Mouse (Mus musculus): ENCODE measurements around the gene Syn3.

Gene Syn3

DNA sequence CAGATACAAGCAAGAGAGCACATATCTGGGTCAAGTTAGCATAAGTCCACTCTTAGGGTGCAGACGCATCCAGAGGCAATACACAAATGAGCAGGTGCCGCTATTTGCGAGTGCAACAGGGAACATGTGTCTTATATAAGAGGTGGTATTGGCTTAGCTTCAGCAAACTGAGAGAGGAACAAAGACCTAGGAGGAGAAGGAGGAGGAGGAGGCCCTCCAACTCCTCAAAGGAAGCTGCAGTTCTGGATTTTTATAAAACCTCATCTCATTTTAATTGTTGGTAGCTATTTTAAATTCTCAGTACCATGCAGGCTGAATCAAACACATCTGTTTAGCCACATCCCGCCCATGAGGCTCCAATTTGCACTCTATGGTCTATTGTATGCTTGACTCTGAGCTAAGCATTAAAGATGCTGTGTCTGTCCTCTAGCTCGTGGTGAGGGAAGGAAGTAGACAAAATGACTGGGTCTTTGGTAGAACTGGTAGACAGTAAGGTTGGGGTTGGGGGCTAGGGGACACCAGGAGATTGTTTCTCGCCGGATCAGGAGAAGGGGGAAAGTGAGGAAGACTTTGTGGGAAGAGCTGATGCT lies 219.0 kb downstream of the Syn3 start:
- DNase-seq (ENCODE audit: low spot score in 2 of 2): no peak

DNA sequence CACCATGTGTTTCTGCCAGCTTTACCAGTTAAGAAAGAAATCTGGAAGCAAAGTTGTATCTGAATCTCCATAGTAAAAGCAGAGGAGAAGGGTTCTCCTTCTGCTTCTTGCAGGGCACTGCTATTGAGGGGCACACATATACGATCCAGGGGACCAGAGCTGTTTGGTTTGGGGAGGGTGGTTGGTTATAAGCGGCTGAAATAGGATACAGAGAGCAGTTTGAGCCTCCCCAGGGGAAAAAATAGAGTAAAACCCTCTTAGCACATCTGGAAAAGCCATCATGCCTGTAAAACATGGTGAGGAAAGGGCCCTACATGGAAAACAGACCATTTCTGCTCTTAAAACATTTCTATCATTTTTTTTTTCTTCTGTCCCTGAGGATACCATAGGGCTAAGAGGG lies 220.2 kb downstream of the Syn3 start:
- DNase-seq (ENCODE audit: low spot score in 2 of 2): no peak

DNA sequence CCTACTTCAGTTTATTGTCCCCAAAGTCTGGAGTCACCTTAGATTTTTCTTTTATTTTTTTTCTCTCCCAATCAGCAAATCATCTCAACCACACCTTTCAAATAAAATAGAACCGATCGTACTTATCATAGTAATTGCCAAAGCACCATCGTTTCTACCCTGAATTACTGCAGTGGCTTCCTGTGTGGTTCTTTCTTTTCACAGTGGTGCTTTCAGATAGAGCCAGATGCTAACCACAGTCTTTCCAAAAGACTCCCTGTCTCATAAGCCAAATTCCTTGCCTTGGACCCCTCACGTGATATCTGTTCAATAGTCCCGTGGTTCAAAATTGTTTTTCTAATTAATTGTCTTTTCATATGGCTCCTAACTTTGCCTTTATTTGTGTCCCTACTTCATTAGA lies 221.4 kb downstream of the Syn3 start:
- no peak for DNase-seq (ENCODE audit: low spot score in 2 of 2)

DNA sequence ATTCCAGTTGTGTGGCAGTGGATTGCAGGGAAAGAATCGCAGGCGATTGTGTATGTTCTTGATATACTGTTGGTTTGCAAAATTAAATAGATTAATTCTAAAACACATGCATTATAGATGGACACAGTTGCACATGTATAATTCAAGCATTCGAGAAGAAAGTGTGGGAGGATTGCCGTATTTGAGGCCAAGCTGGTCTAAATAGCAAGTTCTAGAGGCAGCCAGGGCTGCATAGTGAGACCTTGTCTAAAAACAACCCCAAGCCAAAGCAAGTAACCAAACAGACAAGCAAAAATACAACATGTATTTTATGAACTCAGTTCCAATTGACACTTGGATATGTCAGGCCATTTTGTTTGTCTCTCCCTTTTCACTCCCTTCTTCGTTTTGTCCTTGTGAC lies 223.1 kb downstream of the Syn3 start:
- no peak for DNase-seq (ENCODE audit: low spot score in 2 of 2)

DNA sequence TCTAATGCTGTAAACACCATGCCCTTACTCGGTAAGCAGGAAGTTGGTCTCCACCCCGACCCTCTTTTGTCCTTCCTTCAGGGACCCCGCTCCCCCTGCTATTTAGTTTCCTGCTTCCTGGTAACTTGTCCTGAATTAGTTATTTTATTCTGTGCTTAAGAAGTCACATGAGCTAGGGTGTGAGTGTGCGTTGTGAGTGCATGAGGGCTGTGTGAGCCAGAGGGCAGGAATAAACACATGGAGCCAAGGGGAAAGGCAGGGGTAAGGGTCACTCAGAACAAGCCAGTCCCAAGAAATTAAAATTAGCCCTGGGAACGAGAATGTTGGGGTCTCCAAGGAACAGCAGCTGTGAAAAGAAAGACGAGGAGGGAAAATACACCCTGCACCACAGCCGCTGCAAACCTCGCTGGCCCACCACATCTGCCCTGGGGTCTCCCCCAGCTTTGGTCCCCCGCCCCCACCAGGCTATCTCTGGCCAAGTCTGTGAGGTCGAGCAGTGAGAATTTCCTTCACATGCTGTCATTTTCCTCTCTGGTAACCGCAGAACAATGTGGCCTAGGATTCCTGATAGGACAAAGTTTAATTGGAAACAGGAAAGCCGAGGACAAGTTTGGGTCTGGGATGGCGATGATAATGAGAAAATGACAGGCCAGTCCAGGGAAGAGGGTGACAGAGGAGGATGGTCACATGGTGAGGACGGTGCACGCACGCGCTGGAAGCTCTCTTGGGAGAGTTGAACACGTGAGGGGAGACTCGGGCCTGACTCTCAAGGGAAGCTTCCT lies 225.1 kb downstream of the Syn3 start:
- DNase-seq (ENCODE audit: low spot score in 2 of 2): peak; percentile 83 to 93

DNA sequence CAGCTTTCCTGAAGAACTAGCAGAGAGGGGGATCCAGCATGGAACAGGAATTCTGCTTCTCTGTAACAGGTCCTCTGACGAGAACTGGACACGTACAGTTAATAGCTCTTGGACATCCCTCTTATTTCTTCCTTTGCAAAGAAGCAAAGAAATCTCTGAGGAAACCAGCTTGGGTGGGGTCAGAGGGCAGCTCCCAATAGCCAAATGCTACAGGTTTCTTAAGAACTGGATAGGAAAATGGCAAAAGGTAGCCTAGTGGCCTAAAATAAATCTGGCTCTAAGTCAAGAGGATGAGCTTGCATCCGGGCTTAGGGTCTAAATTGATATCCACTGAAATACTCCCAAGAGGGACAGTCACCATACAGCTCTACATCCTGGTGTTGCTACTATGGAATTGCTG lies 225.9 kb downstream of the Syn3 start:
- peak; percentile 27 to 41 for DNase-seq (ENCODE audit: low spot score in 2 of 2)

DNA sequence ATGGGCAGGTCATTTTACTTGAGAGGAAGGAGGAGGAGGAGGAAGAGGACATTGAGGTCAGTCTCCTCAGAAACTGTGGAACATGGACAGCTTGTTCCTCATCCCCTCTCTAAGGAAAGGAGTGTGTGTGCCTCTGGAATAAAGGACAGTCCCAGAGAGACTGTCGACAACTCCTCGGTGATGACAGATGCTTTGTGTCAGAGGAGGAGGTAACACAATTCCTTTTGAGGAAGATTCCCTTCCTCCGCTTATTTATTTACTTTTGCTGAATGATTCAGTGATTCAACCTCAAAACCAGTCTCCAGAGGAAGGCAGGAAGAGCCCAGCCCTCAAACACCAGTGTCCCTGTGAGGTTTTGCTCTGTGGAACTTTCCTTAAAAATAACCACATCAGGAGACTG lies 228.4 kb downstream of the Syn3 start:
- DNase-seq (ENCODE audit: low spot score in 2 of 2): peak; percentile 59 to 84

DNA sequence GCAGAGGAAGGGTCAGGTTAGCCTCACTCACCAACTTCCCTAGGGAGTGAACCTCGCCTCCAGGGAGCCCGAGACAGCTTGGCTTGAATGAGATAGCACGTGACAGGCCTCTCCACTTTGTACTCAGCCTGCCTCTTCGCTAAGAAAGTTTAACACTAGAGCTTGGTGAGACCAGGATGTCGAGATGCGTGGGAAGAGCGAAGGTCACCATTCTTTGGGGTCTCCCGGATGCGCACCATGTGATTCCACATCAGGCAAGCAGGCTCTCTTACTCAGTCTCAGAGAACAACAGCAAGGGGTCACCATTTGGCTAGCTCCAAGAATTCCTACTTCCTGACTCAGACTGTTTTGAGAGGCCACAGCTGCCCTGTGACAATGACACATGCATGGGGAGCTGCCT lies 234.1 kb downstream of the Syn3 start:
- DNase-seq (ENCODE audit: low spot score in 2 of 2): peak; percentile 65 to 69

DNA sequence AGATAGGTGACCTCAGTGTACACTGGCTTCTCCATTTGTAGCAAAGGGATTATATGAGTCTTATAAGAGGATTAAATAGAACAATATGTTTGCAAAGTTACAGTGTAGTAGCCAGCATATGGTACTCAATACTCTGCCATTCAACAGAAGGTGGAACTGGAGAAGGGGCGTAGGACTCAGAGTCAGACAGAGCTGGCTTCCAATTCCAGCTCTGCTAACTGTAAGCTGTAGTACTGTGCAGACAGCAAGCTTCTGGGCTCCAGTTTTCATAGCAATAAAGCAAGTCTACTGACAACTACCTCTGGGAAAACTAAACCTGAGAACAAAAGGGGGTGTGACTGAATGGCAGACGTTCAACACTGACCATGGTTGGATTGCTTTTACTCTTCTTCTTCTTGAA lies 237.0 kb downstream of the Syn3 start:
- DNase-seq (ENCODE audit: low spot score in 2 of 2): no peak

DNA sequence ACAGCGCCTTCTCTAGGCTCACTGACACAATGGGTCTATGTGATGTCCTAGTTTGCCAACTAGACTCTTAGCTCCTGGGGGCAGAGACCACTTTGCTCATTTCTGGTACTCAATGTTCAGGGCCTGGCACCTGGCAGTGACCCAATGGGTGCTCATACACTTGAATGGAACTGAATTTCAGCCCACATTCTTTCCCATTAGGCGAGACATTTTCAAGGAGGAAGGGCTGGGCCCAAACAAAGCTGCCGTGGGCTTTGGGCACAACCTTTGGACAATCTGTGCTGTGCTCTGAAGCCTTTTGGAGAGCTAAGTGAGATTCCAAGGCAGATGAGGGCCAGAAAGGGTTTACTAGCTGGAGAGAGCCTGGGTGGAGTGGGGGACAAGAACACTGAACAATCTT lies 239.7 kb downstream of the Syn3 start:
- DNase-seq (ENCODE audit: low spot score in 2 of 2): no peak

DNA sequence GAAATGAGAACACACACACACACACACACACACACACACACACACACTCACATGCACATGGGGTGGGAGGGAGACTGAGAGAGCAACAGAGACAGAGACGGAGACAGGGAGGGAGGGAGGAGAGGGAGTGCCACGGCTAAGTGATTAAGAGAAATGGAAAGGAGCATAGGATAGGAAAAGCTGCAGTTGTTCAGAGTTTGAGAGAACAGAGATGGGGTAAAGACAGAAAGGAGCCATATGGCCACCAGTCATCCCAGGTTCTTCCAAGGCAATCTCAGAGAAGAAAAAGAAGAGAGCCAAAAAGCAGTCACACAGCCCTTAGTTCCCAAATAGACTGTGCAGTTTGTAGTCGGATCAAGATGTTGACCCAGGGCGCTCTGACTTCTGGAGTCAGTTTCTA lies 240.7 kb downstream of the Syn3 start:
- DNase-seq (ENCODE audit: low spot score in 2 of 2): no peak

DNA sequence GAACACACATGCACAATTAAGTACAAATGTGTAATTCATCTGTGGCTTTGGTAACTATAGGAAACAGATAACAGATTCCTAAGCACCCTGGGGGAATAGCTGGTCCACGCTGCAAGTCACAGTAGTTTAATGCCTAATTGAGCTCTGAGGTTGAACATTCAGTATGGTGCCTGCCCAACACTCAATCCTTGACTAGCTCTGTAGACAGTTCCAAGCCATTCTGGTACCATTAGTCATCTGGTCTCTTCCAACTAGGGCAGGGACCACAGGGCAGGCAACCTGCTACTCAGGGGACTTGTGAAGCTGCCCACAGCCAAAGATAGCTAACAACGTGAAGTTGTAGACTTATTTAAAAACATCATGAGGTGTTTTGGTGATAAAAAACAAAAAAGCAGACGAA lies 241.7 kb downstream of the Syn3 start:
- no peak for DNase-seq (ENCODE audit: low spot score in 2 of 2)

DNA sequence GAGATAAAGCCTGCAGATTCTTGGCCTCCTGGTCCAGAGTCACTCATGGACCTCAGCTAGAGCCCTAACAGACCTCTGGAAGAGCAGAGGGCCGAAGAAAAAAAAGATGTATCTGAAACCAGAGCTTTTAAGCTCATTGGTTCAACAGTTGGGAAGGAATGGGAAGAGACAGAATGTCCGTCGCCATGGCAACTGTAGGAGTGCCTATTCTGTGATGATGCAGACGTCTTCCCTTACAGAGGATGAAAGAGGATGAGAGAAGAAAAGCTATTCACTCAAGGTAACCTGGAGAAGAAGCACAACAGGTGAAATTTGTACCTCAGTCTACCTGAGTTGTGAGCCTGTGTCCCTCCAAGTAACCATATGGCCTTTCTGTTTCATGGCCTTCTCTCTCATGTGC lies 242.5 kb downstream of the Syn3 start:
- DNase-seq (ENCODE audit: low spot score in 2 of 2): no peak

DNA sequence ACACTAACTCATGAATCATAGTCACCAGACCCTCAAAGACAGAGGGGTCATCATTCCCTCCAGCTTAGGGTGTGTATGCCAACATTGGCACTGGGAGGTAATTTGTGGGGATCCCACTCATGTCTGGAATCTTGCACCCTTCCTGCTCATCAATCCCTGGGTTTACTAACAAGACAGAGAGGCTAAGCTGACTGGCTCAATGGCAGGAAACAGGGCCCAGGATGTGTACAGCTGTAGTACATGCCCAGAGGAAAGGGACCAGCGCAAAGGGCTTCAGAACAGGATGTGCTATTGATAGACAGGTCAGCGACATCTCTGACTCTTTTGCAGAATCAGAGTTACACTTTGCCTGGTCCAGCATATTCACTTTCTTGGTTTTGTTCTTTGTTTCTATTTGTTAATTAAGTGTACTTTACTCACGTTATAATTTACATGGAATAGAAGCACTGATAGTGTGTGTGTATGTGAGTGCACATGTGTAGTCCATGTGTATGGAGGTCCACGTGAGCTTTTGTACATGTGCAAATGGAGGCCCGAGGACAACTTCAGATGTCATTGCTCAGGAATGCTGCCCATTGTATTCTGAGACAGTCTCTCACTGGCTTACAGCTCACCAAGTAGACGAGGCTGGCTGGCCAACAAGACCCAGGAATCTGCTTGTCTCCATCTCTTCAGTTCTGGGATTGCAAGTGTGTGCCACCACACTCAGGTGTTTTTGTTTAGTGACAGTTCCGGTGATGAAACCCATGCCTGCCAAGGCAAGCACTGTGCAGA lies 248.4 kb downstream of the Syn3 start:
- DNase-seq (ENCODE audit: low spot score in 2 of 2): no peak

DNA sequence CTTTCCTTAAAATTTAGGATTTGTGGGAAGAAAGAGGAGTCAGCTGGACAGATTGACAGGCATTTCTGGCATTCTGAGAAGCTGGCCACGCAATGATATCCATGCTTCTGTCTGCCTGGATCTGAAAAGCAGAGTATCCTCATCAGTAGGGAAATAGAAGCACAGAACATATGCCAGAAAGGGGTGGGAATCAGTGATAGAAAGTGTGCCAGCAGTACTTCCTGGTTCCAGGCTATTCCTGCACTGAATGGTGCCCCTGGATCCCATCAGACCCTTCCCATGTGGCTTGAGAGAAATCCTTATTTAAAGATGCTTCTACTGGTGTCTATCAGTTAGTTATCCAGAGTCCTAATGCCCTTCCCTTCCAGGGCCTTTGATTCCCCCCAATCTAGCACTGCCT lies 249.4 kb downstream of the Syn3 start:
- DNase-seq (ENCODE audit: low spot score in 2 of 2): no peak

DNA sequence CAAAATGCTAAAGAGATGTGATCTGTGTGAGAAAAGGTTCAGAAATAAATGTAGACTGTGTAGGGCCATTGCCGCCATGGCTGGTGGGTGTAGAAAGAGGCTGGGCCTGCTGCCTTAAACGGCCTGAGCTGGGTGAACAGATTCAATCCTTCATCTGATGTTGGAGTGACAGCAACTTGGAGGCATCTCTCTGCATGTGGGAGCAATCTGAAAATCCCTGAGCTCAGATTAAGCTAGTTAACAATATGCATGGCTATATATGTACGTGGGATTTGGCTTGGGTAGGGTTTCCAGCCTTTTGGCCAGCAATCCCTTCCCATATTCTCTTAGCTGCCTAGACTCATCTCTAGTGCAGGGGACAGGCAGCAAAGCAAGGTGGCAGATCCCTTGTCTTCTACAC lies 249.9 kb downstream of the Syn3 start:
- no peak for DNase-seq (ENCODE audit: low spot score in 2 of 2)

DNA sequence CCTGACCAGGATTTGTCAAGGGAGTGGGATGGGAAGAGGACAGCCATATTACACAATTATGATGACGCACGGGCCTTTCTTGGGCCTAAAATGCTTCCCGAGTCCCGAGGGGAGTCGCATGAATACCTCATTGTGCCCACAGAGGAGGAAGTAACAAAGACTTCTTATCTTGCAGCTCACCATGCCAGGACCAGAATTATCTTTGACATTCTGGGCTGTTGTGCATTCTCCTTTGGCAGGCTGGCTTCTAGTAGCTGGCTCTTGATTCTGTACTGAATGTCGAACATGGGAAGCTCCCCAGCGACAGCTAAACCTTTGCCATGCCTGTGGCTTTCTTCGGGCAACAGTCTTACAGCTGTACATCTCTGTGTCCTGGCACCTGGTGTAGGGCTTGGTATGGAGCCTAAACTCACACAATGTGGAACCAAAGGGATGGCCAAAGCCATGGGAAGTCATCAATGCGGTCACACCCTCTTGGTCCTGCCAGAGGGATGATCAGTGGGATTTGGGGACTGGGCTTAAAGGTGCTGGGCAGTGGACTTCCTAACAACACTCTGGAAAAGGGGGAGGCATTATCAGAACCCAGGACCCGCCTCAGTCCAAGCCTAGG lies 250.5 kb downstream of the Syn3 start:
- peak in 1 of 2 experiments; percentile 26 for DNase-seq (ENCODE audit: low spot score in 2 of 2)

DNA sequence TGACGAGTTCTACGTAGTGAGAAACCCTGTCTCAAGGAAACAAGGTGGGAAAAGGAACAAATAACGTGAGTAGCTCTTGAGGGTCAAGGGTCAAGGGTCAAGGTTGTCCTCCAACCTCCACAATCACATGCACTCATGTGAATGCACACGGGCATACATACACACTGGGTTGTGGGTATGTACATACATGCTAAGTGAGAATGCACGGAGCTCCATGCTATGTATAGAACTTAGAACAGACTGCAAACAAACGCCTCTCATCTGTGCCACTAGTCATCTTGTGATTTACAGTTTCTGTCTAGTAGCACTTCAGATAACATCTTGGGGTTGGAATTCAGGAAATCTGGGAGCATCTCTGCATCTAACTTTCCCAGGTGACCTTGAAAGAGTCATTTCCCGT lies 253.3 kb downstream of the Syn3 start:
- no peak for DNase-seq (ENCODE audit: low spot score in 2 of 2)

DNA sequence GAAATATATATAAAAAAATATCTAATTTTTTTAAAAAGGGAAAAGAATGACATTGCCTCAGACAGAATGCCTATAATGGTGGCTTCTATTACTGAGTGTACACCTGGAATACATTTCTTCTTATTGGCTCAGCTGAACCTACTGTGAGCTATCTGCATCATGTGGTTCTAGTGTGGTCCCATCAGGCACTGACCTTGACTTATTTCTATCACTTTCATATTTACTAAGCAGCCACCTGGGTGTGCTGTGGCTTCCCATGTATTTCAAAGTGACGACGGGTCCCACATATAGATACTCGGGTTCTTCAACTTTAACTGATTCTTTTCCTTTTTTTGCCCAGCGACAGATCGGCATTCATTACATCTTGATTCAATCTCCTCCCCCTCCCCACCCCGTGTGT lies 255.2 kb downstream of the Syn3 start:
- DNase-seq (ENCODE audit: low spot score in 2 of 2): no peak

DNA sequence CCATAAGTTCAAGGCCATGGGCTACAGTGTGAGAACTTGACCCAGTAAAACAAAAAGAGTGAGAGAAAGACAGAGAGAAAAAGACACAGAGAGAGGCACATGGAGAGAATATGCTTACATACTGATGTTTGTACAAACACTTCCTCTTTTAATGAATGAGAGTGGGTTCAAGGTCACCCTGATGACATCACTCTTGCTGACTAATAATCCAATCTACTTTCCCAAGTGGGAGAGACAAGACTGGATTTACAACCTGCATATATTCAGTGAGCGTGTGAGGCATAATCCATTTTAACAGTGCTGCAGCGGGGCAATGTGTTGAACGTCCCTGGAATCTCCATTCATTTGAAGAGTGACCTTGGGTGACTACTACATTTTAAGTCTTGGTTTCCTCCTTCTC lies 256.0 kb downstream of the Syn3 start:
- no peak for DNase-seq (ENCODE audit: low spot score in 2 of 2)

DNA sequence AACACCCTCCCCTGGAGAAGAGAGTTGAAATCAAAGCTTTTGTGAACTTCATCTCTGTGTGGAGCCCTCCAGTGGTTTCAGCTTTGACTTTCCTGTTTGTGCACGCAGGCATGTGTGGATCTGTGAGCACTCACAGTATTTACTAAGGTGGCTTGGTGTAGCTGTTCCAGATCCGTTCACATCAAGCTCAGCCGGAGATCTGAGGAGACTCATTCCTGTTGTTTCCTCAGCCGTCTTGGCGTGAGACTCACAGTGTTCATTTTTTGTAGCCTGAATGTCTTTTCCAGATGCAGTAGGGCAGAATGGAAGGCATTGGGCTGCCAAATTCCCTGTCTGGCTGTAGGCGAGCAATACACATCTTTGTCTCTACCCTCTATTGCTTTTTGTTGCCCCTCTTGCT lies 268.7 kb downstream of the Syn3 start:
- peak; percentile 39 to 65 for DNase-seq (ENCODE audit: low spot score in 2 of 2)

DNA sequence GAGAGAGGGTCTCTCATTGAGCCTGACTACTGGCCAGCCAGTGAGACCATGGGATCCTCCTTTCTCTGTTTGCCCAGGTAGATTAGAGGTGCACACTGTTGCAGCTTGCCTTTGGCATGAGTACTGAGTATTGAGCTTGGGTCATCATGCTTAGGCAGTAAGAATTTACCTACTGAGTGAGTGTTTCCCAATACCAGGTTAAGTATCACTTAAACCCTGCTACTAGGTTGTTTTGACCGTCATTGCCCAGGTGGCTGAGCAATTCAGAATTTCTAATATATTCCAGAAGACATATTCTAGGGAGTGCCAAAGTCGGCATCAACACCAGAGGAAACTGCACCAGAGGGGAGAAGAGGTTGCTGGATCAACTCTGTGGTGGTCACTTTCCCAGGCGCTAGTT lies 273.2 kb downstream of the Syn3 start:
- no peak for DNase-seq (ENCODE audit: low spot score in 2 of 2)

DNA sequence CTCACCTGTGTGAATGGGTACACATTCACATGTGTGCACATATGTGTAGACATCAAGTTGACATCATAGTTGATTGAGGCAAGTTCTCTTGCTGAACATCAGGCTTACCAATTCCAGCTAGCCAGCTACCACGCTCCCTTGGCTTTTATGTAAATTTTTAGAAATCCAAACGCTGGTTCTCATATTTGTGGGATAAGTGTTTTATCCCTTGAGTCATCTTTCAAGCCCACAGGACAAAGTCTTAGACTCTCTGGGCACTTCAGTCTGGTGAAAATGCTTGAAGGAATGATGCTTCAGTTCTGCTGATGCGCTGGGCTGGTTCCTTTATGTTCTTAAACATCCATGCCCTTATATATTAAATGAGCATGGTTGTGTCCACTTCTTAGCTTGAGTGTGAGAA lies 279.7 kb downstream of the Syn3 start:
- no peak for DNase-seq (ENCODE audit: low spot score in 2 of 2)
